Mouse (Mus musculus): ENCODE results near the gene Sept11.
A peak's percentile ranks its signal among the peaks of the same experiment; 100 is the strongest.

DNA sequence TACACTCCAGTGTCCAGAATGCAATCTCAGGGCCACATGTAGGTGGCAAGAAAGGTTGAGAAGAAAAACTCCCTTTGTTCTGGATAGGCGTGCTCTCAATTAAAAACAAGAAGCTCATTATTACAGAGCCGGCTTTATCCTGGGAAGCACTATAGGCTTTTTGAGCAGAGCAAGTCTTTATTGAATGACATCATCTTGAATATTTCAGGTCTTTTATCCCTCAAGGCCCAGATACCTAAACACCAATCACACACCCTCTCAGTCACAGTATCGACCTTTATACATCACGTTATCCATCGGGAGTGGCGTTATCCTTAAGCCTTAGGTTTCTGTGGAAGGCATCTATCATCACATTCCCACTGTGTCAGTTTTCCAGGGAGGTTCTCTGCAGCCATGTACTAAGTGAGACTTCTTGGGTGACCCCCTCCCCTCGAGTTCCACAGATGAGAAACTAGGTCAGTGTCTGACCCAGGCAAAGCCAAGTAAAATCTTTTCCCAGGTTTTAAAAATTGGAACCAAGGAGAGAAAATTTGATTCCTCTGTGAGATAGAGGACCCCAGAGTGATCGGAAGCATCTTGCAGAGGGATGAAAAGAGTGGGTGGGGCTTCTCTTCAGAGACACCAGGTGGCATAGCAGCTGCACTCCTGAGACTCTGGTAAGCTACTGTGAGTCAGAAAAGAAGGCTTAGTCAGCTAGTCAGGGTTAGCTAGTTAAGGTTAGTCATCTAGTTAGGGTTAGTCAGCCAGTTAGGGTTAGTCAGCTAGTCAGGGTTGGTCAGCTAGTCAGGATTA, 39.4 kb upstream of the Sept11 start:
- peak in 1 of 2 experiments; percentile 56; a peak in 2 of 4 replicates for TF ChIP-seq CTCF (conservative IDR thresholded peaks at IDR 0.05 in 1 of 2, IDR thresholded peaks at IDR 0.05 in 1 of 2; ENCODE audit: low read depth in 2 of 2, low read length in 2 of 2)
- no peak for TF ChIP-seq MAX (IDR thresholded peaks at IDR 0.05; ENCODE audit: low read length)
- no peak for TF ChIP-seq PAX5 (IDR thresholded peaks at IDR 0.05; ENCODE audit: low read length)
- TF ChIP-seq HCFC1 (IDR thresholded peaks at IDR 0.05; ENCODE audit: low read depth, low read length): no peak
- TF ChIP-seq MAFK (IDR thresholded peaks at IDR 0.05; ENCODE audit: insufficient replicate concordance, low read length): no peak
- no peak for TF ChIP-seq MAZ (IDR thresholded peaks at IDR 0.05; ENCODE audit: low read depth, low read length)
- TF ChIP-seq EP300 (IDR thresholded peaks at IDR 0.05; ENCODE audit: low read length): no peak
- TF ChIP-seq ZKSCAN1 (IDR thresholded peaks at IDR 0.05; ENCODE audit: borderline replicate concordance, low read depth, low read length): no peak
- peak; percentile 52 for TF ChIP-seq RAD21 (IDR thresholded peaks at IDR 0.05; ENCODE audit: low read depth, low read length)
- TF ChIP-seq POLR2A (IDR thresholded peaks at IDR 0.05; ENCODE audit: low read depth, low read length): no peak
- no peak for TF ChIP-seq USF1 (IDR thresholded peaks at IDR 0.05; ENCODE audit: low read depth, low read length)
- TF ChIP-seq TCF12 (IDR thresholded peaks at IDR 0.05; ENCODE audit: low read depth, low read length): no peak

Data from CH12.LX (cell line).